Mouse (Mus musculus): Measurements from ENCODE around the gene Nek1.
A peak's percentile ranks its signal among the peaks of the same experiment; 100 is the strongest.

Nek1 gene

GRCm38 (mm10) chr8:61161461-61162185 is 168.6 kb downstream of the Nek1 start:
- no peak for DNase-seq

DNA sequence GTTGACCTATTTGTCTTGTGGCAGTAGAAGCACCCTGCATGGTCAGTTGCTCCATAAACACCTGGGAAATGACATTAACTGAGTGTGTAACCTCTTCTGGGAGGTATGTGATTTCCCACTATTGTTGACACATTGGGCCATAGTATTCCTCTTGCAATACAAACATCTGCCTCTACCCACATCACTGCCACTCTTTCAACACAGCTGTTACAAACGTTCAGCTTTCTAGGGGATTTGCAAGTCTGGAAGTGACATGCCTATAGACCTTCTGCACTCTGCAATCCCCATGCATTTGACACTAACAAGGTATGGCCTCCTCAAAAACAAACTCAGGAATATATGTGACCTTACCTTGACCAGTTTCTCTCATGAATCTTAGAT is 169.2 kb downstream of the Nek1 start:
- no peak for DNase-seq

GRCm38 (mm10) chr8:61171546-61171945 is 178.6 kb downstream of the Nek1 start:
- DNase-seq = no peak

DNA sequence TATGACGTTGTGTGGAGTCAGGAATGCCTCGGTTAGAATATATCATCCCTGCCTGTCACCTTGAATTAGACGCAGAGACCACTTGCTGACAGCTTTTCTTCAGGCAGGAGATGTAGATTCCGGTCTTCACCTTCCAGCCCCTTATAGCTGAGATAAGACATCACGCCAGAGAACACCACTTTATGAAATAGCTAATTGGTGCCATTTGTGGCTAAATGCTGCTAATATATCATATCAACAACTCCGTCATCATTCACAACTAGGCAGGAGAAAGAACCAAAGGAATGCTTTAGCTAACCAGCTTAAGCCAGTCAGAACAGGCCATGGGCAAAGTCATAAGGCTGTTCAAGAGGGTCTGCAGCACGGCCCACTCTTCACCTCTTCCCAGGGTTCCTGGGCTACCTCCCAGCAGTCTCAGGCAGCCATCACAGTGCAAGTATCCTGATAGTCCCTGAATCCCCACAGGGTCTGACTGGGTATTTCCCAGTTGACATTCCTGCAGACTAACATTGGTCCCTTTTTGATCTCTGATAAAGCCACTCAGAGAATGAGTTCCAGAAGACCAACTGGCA is 181.0 kb downstream of the Nek1 start:
- no peak for DNase-seq

- DNase-seq = no peak
These were observed 182.9 kb downstream of the Nek1 start for GRCm38 (mm10) chr8:61175876-61176275.

GRCm38 (mm10) chr8:61177680-61178593 is 184.9 kb downstream of the Nek1 start:
- peak; percentile 24 to 31 for DNase-seq

- DNase-seq = no peak
These were observed 185.7 kb downstream of the Nek1 start for GRCm38 (mm10) chr8:61178594-61179140.

All from kidney, adult 8-10 months (tissue).